Mouse (Mus musculus) R1 (cell line): ENCODE measurements at regions not wholly inside any gene's neighbourhood (a gene's known extent, or its start where the extent isn't known, plus 50 kb on each side); places are given as distances from the start of the nearest gene placed in this dataset.
A peak's percentile ranks its signal among the peaks of the same experiment; 100 is the strongest.

Experiments
- DNase-seq: peaks from one replicate; pipeline ENCODE4 v3.0.0-alpha.2; 2018; ENCODE audit warnings: low read depth, low spot score

DNA sequence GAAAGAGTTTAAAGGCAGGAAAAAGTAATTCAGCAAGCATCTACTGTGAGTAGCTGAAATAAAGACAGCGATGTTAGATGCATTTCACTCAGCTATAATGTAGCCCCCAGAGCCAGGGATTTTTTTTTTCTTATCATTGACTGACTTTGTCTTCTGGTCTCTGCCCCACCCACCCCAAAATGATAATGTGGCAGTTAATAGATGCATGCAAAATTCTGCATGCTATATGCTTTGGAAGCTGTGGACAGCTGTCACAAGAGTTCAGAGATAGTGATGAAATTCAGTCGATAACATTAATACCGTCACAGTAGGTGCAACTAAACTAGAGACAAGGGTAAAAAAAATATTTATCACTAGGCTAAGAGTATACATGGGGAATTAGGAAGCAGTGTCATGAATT, 263.7 kb downstream of the Rpl36a-ps1 start:
- DNase-seq, result no peak

DNA sequence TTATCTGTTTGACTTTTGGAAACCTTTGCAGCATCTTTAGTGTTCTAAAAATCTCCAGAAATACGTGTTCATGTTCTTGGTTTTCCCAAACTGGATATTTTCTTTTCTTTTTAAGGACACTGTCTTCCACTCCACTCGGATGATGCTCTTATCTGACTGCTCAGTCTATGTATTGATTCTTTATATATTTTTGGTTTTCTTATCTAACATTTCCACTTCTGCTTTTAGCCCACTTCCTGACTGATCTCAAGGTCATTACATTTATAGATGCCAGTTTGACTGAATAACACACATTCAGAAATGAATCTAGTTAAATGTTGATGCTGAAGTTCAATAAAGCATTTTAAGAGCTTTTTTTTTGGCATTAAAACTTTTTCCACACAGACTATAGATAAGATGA, 265.3 kb downstream of the Rpl36a-ps1 start:
- DNase-seq, result no peak

DNA sequence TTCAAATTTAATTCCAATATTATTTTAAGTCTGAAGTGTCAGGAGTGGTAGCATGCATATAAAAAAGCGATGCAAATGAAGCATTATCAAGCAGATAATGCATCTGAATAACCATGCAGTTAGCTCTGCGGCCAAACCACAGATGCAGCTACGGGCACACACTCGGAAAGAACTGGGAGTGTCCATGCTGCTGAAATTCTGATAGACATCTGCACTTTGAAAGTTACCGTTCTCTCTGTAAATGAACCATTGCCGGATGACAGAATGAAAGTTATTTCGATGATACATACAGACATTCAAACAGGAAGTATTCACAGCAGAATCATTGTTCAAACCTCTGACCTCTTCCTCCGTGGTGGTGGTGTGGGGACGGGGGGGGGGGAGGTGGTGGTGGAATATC, 271.6 kb downstream of the Rpl36a-ps1 start:
- DNase-seq, result no peak

DNA sequence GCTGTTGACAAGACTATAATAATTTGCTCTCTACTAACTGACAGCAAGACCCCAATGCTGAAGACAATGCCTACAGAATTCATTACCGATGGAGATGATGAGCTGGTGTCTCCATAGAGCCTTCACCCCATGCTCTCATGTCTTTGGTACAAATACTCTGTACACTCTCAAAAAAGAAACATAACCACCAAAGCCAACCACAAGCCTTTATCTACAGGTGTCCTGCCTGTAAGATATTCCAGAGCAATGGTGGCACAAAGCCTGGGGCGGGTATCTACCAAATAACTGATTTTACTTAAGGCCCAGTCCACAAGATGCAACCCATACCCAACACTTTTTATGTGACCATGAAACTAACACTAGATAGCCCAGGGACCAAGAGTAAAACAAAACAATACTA, 273.1 kb downstream of the Rpl36a-ps1 start:
- no peak for DNase-seq

DNA sequence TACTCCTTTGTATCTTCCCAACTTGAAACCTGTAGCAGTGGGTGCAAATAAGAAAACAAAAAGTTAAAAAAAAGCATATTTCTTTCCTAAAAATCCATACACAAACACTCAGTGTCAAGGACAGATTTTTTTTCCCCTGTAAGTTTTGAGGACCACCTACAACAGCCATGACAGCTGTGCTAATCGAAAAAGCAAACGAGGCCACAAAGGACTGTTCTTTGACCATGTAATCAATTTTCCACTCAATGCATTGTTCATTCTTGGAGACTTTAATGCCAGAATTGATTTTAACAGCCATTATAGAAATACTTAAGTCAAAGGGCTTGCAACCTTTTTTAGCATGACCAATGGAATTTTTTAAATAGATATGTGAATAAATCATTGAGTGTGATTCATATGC, 286.1 kb downstream of the Rpl36a-ps1 start:
- DNase-seq, result no peak

DNA sequence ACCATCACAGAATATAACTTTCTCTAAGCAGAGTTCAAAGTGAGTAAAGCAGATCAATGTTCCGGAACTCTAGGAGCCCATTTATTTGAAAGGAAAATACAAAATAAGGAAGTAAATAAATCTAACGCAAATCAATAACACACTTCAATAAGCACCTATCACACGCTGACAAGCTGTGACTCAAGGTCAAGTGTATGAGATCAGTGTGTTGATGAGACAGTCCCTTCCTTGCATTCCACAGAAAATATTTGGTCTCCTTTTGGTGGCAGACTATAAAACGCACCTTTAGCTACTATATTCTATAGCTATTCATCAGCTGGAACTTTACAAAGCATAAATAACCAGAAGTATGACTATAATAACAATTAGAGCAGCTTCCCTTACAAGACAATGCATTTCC, 286.5 kb downstream of the Rpl36a-ps1 start:
- no peak for DNase-seq

DNA sequence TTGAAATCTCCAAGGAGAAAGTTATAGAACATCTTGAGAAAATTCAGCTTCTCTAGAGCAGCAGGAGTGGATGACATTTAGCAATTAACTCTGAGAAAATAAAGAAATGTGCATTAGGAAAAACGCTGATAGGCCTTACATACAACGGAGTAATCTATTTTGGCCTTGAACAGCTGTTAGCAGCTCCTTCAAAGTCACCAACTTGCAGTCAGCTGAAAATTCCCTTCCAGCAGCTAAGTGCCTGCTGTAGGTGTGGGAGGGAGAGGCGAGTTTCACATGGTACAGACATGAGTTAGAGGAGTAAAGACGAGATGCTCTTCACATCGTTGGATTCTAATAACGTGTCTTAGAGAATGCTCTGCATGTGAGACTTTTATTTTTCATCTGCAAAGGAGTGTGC, 290.8 kb downstream of the Rpl36a-ps1 start:
- no peak for DNase-seq

DNA sequence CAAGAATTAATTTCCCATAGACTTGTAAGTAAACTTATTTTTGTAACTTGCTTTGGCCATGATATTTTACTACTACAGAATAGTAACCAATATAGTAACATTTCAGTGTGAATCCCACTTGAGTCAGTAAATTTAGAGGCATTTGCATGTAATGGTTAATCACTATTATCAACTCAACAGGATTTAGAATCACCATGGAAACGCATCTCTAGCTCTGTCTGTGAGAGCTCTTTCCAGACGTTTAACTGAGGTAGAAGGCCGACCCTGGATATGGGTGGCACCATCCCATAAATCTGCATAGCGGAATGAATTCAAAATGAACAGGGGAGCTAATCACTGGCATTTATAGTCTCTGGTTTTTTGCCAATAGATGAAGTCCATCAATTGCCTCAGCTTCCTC, 337.6 kb downstream of the Rpl36a-ps1 start:
- no peak for DNase-seq

DNA sequence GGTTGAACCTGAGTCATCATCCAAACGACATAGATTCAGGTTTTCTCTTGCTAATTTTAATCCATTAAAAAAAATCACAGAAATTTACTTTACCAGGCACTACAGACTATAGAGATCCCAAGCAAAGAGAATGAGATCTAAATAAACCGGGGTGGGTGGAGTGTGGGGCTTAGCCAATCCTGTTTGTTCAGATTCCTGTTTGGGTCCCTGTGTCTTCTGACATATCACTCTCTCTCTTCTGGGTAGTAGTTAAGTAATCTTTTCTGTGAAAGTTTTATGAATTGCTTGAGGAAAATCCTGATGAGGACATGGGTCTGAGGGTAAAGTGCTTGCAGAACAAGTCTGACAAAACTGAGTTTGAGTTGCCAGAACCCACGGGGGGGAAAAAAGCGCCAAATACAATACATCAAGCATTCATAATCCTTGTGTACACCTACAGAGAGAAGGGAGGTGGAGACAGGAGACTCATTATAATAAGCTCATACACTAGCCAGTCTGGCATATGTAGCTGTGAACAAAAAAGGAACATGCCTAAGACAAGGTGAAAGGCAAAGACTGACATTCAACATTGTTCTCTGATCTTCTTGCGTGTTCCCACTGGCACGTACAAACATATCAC, 339.8 kb downstream of the Rpl36a-ps1 start:
- DNase-seq, result no peak

DNA sequence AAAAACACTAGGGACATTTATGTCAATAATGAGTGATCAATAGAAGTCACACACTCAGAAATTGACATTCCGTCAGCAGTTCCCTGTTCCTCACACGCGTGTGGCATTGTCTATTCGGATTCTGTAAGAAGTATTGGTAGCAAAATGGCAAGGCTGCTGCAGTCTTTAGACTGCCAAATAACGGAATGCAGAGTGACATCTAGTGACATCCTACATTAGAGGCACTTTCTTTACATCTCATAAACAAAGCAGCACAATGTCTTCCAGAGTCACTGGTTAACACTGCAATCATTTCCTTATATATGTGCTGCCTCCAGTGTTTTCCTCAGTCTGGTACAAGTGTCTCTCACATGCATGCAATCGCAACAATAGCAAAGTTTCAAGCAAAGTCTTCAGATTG, 342.9 kb downstream of the Rpl36a-ps1 start:
- DNase-seq, result no peak

DNA sequence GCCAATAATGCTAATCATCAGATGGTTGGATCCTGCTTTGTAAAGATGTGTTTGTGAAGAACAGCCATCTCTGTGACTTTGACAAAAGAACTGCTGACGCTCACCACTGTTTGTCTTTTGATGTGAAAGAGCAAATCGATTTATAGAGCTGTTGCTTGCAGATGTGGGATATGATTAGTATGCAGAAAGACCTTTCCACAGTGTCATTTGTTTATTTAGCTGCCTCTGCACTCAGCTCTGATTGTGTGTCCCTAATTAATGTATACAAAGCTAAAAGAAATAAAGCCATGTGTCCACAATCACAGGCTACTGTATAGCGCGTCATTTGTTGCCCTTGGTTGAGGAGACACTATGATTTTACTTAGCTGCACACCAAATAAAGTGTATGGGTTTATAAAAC, 343.6 kb downstream of the Rpl36a-ps1 start:
- no peak for DNase-seq

DNA sequence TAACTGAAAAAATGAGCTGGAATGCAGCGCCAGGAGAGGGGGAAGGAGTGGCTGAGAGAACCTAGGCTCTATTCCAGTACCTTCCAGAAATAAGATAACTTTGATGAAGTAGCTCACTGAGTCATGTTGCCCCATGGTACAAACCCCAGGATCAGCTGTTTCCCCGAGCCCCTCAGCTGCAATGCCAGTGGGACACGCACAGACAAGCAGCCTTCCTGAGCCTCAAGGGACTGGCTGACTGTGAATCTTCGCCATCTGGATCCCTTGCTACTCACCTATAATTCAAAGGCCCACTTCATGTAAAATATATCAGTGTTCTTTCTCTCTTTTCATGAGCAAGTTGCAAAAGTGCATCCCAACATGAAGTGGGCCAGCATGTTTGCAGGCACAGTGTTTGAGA, 346.5 kb downstream of the Rpl36a-ps1 start:
- no peak for DNase-seq

DNA sequence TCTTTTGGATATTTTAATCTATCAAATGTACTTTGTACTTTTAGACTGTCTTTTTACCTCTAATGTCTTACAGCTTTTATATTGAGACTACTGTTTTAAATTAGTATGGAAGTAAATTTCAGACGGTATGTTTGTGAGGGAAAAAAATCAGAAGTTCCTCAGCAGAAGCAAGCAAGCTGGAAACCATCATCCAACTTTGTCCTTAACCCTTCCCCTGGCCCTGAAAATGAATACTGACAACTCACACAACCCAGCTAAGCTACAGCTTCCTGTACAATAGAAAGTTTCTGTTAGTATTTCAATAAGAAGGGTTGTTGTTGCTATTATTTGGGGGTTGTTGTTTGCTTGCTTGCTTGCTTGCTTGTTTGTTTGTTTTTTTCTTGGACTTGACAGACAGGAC, 350.4 kb downstream of the Rpl36a-ps1 start:
- DNase-seq, result no peak

DNA sequence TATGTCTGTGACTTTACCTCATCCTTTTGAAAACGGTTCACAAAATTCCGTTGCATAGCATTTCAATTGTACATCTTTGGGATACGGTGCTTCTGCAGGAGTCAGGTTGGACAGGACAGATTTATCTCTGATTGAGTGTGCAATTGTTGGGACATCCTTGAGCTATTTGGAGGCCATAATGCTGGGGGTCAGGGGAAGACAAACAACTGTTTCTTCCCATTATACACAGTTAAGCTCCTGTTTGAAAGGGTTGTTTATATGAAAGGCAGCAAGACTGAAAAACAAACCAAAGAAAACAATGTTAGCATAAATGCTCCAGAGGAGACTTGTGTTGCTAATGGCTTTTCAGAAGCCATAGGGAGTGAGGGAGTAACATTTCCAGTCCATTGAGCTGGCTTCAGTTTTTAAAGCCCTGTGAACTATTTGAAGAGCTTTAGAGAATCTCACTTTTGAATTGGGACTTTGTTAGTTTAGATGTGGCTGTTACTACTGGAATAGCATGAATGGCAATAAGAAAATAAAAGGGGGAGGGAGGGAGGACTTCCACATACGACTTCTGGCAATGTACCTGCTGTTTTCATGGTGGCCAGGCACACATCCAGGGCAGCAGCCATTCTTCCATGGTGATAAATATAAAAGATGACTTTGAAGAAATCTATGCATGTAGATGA, 351.3 kb downstream of the Rpl36a-ps1 start:
- DNase-seq, result no peak

DNA sequence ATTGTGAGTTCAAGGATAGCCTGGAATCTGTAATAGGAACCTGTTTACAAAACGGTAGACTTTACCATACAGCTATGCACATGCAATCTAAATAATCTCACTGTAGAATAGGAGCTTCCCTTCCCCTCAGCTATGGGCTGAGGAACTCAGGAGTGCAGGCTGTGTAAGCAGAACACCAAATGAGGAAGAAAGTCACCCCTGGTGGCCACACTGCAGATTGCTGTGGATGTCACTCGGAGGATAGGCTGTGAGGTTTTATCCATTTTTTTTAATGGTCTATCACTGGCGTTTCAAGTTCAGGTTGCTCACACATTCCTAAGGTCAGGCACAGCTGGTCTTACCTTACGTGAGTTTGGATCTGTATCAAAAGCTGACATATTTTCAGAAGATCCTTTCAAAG, 365.1 kb downstream of the Rpl36a-ps1 start:
- DNase-seq, result peak; percentile 16

DNA sequence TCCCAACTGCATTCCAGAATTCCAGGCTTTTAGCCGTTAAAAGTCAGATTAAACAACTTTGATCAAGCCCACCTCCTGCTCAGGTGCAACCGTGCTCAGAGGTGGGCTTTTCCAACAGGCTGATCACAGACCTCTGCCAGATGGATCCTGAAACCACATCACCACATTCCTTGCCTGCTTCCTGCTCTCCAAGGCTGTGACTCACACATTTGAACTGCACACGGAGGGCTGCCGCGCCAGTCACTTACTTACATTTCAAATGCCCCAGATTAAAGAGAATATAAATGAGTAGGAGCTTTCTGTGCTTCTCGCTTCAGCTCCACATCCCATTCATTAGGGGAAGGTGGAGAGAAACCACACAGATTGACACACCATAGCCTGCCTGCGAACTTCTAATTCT, 367.6 kb downstream of the Rpl36a-ps1 start:
- DNase-seq, result no peak

DNA sequence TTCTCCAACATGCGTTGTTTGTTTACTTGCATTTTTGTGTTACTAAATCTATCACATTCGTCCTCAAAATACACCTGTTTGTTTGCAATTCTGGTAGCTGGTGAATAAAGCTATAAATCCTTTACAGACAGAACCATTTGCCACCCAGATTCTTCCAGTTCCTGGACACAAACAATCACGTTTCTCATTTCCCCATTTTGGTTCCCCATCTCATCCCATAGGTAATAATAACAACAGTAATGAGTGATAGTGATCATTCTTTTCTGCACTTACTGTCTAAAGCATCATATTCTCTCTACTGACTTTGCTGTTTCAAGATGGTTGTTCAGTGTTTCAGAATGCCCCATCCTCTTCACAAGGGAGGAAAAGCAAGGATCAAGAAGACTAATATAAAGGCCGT, 368.3 kb downstream of the Rpl36a-ps1 start:
- no peak for DNase-seq

DNA sequence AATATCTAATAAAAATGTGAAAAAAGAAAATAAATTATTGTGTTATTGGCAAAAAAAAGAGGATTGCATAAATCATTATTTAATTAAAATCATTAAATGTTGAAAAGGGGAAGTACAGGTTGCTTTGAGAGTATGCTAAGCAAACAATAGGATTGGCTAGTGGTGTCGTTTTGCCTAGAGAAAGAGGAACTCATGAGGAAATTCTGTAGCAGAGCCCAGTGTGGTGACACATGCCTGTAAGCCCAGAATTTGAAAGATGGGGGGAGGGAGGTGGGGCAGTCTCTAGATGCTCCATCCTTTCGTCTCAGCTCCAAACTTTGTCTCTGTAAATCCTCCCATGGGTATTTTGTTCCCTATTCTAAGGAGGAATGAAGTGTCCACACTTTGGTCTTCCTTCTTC, 388.3 kb downstream of the Rpl36a-ps1 start:
- no peak for DNase-seq

DNA sequence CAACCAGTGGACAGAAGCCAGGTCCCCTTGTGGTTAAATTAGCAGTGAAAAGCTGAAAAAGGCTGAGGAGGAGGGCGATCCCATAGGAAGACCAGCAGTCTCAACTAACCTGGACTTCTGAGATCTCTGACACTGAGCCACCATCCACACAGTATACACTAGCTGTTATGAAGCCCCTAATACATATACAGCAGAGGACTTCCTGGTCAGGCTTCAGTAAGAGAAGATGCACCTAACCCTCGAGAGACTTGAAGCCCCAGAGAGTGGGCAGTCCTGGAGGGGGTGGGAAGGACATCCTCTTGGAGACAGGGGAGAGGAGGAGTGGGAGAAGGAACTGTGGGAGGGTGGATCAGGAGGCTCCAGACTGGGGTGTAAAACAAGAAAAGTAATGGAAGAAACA, 397.9 kb downstream of the Rpl36a-ps1 start:
- no peak for DNase-seq

DNA sequence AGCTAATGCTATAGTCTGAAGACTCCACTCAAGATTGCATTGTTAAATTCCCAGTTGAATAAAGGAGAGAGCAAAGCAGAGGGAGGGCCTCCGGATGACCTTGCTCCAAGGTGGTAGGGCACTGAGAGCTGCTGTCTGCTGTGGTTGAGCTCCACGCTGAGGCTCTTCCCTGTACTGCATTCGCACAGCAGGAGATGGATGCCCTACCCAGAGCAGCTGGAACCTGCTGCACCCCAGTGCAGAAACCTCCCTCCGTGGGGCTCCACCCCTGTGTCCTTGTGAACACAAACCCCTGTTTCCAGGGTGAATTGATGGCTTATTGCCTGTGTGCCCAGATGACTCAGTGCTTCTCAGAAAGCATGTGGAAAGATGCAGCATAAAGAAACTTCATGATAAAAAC, 404.3 kb downstream of the Rpl36a-ps1 start:
- peak; percentile 89 for DNase-seq

DNA sequence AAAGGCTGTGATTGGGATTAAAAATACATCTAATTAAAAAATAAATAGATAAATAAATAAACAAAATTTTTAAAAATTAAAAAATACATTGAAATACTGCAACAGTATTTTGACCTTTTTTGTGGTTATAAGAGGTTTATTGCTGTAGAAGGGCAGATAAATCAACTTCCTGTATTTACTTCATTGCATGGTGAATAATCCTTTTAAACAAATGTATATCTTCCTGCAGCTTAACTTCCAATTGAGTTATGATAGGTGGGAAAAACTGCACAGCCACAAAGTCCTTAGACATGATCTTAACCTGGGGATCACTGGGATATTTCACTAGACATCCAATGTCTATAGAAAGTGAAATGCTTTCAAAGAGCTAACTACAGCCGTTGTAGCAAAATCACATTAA, 402.1 kb upstream of the Dach1 start:
- no peak for DNase-seq

DNA sequence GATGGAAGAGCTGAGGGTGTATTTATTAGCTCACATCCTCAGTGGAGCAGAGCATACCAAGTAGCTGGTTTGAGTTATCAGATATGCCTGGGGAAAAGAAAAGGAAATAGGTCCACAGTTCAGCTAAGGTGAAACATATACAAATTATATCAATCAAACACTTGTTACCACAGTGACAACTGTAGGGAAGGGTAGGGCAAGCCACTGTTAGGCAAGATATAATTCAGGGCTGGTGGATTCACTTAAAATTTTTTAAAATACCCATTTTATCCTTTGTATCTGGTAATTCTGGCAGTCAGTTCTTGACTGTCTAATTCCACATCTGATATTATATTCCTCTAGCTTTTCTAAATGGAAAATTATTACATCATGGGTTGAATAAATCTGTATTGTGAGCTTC, 392.4 kb upstream of the Dach1 start:
- no peak for DNase-seq

DNA sequence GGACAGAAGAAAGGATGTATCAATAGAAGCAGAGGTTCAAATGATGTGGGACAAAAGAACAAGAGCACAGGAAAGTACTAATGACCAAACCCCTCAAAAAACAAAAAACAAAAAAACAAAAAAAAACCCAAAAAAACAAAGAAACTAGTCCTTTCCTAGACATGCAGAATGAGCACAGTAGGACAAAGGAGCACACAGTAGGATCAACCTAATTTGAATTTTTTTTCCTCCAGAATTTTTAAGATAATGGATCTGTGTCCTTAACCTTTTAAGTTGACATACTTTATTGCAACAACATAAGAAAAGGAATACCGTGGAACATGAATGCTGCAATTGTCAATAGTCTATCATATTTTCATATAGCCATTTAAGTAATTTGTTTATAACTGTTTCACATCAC, 370.2 kb upstream of the Dach1 start:
- no peak for DNase-seq

DNA sequence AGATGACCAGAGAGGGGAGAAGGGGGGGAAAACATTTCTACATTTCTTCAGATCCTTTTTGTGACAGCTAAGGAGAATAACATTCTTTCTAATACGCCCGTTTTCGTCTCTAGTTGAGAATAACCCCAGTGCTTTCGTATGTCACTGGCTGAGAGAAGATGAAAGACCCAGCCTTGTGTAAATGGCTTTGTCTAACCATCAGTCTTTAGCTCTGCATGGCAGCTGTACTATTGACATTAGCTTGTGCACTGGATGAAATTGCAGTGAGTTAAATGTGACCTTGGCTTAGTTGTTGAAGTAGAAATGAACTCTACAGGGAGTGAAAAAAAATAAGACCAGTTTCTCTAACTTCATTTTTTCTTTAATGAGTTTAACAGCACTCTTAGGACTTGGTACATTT, 368.7 kb upstream of the Dach1 start:
- no peak for DNase-seq
